Mouse (Mus musculus): ENCODE measurements around the gene Wdr46.
A peak's percentile ranks its signal among the peaks of the same experiment; 100 is the strongest.

Gene Wdr46

GRCm38 (mm10) chr17:33911052-33911812 lies 29.2 kb upstream of the Wdr46 start:
- DNase-seq (ENCODE audit: low spot score in 2 of 2), result no peak

GRCm38 (mm10) chr17:33911813-33912414 lies 28.5 kb upstream of the Wdr46 start:
- DNase-seq (ENCODE audit: low spot score in 2 of 2), result no peak

- no peak for DNase-seq (ENCODE audit: low spot score in 2 of 2)
Observed at GRCm38 (mm10) chr17:33913264-33913663, 27.2 kb upstream of the Wdr46 start.

GRCm38 (mm10) chr17:33913905-33914304 lies 26.6 kb upstream of the Wdr46 start:
- no peak for DNase-seq (ENCODE audit: low spot score in 2 of 2)

- no peak for DNase-seq (ENCODE audit: low spot score in 2 of 2)
Observed at GRCm38 (mm10) chr17:33914969-33915391, 25.5 kb upstream of the Wdr46 start.

GRCm38 (mm10) chr17:33915671-33916250 lies 24.7 kb upstream of the Wdr46 start, which contains the start of the genes Tapbp and Zbtb22:
Gene Tapbp (plus strand): TSS chr17:33915899.
Gene Zbtb22 (plus strand): TSS chr17:33915904.
- DNase-seq (ENCODE audit: low spot score in 2 of 2), result peak; percentile 96 to 98

- no peak for DNase-seq (ENCODE audit: low spot score in 2 of 2)
Observed at GRCm38 (mm10) chr17:33916294-33916693, 24.2 kb upstream of the Wdr46 start.

- peak in 1 of 2 experiments; percentile 5 for DNase-seq (ENCODE audit: low spot score in 2 of 2)
Observed at GRCm38 (mm10) chr17:33916847-33917655, 23.4 kb upstream of the Wdr46 start.

- no peak for DNase-seq (ENCODE audit: low spot score in 2 of 2)
Observed at GRCm38 (mm10) chr17:33917656-33918292, 22.7 kb upstream of the Wdr46 start.

- DNase-seq (ENCODE audit: low spot score in 2 of 2), result no peak
Observed at GRCm38 (mm10) chr17:33918293-33919203, 21.9 kb upstream of the Wdr46 start.

GRCm38 (mm10) chr17:33919351-33920281 lies 20.8 kb upstream of the Wdr46 start:
- DNase-seq (ENCODE audit: low spot score in 2 of 2), result peak in 1 of 2 experiments; percentile 50

- peak; percentile 86 to 91 for DNase-seq (ENCODE audit: low spot score in 2 of 2)
Observed at GRCm38 (mm10) chr17:33920282-33921097, 20.0 kb upstream of the Wdr46 start.

GRCm38 (mm10) chr17:33921361-33921760 lies 19.1 kb upstream of the Wdr46 start:
- no peak for DNase-seq (ENCODE audit: low spot score in 2 of 2)

GRCm38 (mm10) chr17:33924577-33925283 lies 15.7 kb upstream of the Wdr46 start:
- DNase-seq (ENCODE audit: low spot score in 2 of 2), result no peak

- no peak for DNase-seq (ENCODE audit: low spot score in 2 of 2)
Observed at GRCm38 (mm10) chr17:33925406-33926116, 14.9 kb upstream of the Wdr46 start.

- DNase-seq (ENCODE audit: low spot score in 2 of 2), result no peak
Observed at GRCm38 (mm10) chr17:33926207-33926932, 14.1 kb upstream of the Wdr46 start.
